Mouse (Mus musculus) Muller cell, postnatal 12 days (primary cell): ENCODE measurements at regions not wholly inside any gene's neighbourhood (a gene's known extent, or its start where the extent isn't known, plus 50 kb on each side); places are given as distances from the start of the nearest gene placed in this dataset.

Experiments
- DNase-seq: peaks from one replicate; pipeline ENCODE4 v3.0.0-alpha.2; 2015; ENCODE audit errors: inconsistent ontology term

DNA sequence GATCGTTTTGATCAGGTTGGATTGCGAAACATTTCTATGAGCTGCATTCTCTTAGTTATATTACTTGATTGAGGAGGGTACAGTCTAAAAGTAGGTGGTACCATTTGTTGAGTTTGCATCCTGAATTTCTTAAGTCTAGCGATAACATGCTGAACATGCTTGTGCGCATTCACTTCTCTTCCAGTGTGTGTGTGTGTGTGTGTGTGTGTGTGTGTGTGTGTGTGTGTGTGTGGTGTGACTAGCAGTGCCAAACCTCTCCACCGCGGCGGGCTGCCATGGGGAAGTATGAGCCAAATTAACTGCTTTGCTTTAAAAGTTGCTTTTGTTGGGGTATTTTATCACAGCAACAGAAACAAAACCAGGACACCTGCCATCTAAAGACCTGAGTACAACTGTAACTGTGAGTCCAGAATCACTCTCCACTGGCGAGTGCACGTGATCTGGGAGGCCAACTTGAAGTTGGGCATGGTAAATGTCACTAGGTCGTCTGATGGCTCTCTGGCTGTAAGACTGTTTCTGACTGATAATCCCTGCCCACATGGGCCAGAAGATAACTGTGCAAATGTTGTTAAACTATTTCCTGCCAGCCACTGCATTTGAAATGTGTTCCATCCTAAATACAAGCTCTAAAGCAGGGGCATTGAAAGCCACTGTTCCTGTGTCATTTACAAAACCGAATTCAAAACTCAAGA is 273.3 kb upstream of the Ppargc1a start:
- DNase-seq: no peak

GRCm38 (mm10) chr5:51839292-51839691 is 271.8 kb upstream of the Ppargc1a start:
- no peak for DNase-seq

GRCm38 (mm10) chr5:51830551-51830950 is 263.0 kb upstream of the Ppargc1a start:
- no peak for DNase-seq

GRCm38 (mm10) chr5:51830015-51830414 is 262.5 kb upstream of the Ppargc1a start:
- DNase-seq: no peak

DNA sequence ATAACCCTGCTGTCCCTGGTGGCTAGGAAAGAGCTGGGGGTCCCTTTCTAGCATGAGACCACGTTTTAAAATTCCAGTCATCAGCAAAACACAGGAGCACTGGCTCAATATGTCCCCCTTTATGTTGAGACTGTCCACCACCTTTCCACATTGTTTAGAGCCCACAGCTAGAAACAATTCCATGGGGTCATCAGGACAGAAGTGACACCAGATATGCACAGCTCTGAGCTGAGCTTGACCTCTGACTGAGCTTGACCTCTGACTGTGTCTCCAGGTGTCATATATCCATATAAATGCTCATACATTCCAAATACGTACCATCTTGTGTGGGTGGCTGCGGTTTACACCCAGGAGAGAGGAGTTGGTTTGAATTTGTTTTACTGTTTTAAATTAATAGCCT is 262.1 kb upstream of the Ppargc1a start:
- DNase-seq: no peak

DNA sequence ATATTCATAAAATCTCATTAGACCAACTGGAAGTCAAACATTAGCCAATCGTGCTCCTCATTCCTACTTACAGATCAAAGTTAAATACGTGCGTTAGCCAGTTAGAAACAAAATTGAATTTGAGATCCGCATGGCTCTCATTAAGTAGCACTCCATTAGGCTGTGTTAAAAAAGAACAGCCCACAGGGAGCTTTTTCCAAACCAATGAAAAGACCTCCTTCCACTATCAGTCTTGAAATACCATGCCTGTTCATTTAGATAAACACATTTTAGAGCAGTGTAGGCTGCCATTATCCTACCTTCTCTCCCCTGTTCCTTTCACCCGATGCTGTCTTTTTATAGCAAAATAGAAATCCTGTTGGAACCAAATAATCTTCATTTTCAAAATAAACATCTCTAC is 261.5 kb upstream of the Ppargc1a start:
- no peak for DNase-seq

DNA sequence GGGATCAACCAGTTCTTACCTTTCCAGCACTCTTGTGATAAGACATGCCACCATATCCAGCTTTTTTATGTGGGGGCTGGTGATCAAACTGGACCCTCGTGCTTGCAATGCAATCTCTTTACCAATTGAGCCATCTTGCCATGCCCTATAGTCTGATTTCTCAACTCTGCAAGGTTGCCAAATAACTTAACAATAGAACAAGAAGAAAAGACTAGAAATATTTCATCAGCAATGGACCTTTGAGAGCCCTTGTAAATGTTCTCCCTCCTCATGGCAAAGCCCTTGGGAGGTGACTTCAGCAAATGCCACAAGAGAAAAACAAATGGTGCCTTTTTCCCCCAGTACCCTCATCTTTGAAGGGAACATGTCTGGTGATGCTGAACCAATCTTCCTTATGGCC is 258.7 kb upstream of the Ppargc1a start:
- no peak for DNase-seq

- no peak for DNase-seq
Measured at GRCm38 (mm10) chr5:51825584-51826088, 258.1 kb upstream of the Ppargc1a start.

DNA sequence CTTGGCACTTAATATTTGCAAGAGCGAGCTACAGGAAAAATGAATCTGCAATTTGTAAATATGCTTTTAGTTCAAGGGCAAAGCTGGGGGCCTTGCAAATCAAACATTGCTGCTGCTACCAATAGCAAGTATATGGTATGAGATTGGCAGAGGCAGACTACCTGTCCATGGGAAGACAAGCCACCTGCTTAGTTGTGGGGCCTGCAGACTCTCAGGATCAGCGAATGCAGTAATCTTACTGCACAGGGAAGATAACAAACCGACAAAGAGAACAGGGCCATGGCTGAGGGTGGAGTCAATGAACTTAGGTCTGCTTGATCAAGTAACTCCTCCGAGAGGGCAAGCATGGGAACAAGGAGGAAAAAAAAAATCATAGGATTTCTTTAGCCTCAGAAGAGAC is 257.2 kb upstream of the Ppargc1a start:
- DNase-seq: no peak

GRCm38 (mm10) chr5:51823657-51824056 is 256.1 kb upstream of the Ppargc1a start:
- no peak for DNase-seq

GRCm38 (mm10) chr5:51816258-51816657 is 248.7 kb upstream of the Ppargc1a start:
- DNase-seq: no peak

GRCm38 (mm10) chr5:51811728-51812127 is 244.2 kb upstream of the Ppargc1a start:
- no peak for DNase-seq

- DNase-seq: no peak
Measured at GRCm38 (mm10) chr5:51801486-51801885, 234.0 kb upstream of the Ppargc1a start.

DNA sequence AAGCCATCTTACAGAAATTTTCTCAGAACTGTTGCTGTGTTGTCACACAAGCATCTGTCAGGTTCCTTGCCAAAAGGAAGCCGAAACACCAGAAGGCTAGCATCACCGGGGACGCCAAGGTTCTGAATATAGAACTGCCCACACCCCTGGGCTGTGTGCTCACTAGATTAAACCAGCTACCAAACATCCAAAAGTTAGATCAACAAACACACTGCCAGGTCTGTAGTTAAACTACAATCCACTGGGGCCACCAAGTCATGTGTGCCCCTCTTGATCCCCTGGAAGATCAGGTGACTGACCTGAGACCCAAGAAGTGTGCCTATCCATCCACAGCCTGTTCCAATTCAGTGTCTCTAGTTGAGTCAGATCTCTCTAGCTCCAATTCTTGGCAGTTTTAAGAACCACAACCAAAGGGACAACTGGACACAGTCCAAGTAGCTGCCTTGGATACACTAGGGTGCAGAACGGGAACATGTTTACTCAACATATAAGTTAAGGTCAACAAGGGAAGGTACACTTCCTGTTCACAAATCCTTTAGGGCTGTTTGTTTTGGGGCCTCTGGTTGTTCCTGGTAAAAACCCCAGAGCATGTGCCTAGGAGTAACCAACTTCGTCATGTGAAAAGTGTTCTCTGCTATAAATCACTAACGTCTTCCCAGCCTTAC is 232.0 kb upstream of the Ppargc1a start:
- DNase-seq: no peak

GRCm38 (mm10) chr5:51794097-51794496 is 226.6 kb upstream of the Ppargc1a start:
- DNase-seq: no peak

- DNase-seq: no peak
Measured at GRCm38 (mm10) chr5:51792950-51793349, 225.4 kb upstream of the Ppargc1a start.

DNA sequence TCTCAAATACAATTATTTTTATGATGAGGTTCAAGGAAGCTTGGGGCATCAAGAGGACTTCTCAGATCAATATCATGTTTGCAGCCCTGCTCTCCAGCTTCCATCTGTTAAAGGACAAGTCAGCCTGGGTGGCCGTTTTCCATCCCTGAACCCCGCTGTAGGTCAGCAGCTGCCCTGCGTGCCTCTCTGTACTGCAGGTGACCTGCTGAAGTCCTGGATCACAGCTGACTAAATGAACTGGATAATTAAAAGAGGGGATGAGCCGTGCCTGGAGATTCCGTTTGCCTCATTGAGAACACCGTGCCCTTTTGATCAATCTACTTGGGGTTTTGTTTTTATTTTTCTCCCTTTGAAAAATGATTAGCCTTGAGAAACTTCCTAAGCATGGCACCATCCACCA is 221.2 kb upstream of the Ppargc1a start:
- no peak for DNase-seq

GRCm38 (mm10) chr5:51783523-51783922 is 216.0 kb upstream of the Ppargc1a start:
- DNase-seq: no peak

DNA sequence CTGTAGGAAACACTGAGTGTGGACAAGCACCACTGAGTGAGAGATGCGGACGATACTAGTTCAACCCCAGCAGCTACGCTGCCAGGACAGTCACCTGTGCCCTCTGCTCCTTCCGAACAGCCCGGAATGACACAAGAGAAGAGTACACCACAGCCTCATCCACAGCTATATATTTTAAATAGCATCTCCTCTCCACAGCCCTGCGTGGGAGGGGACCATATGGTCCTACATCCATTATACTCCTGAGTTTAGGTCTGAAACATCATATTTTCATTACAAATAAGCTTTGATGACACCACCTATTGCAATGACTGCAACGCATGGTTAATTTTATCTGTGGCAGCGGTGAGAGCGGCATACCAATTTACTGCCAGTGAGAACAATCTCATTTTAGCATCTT is 215.6 kb upstream of the Ppargc1a start:
- no peak for DNase-seq

DNA sequence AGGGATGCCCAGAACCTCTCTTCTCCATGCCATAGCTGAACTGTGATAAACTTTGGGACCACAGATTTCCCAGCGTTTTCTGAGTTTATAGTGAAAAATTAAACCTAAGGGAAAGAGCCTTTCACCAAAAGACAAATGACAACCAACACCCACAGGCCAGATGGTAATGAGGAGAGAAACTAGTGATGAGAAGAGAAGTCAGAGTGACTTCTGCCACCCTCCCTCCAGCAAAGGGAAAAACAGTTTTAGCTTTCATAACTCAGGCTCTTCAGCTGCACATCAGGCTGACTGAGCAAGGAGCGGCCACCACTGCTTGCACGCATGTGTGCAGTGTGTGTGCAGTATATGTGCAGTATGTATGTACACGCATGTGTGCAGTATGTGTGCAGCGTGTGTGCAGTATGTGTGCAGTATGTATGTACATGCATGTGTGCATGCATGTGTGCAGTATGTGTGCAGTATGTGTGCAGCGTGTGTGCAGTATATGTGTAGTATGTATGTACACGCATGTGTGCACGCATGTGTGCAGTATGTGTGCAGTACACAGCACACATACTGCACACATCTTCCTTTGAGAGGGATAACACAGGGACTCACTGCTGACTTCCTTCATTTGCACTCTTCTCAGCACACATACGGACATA is 208.1 kb upstream of the Ppargc1a start:
- no peak for DNase-seq

DNA sequence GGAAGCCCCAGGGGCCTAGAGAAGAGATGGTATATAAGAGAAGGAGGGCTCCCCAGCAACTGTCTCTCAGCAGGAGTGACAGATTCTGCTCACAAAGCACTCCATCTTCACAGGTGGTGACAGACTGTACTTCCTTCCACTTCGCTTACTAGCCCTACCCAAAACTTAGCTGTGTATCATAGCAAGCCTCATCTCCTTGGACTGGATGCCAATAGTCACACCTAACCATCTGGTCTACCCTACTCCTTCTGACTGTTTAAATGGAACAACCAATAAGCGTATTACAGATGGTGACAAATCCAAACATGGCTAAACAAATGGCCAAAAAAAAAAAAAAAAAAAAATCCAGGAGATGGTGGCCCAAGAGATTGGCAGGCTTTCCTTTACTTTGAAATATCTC is 204.1 kb upstream of the Ppargc1a start:
- DNase-seq: no peak

DNA sequence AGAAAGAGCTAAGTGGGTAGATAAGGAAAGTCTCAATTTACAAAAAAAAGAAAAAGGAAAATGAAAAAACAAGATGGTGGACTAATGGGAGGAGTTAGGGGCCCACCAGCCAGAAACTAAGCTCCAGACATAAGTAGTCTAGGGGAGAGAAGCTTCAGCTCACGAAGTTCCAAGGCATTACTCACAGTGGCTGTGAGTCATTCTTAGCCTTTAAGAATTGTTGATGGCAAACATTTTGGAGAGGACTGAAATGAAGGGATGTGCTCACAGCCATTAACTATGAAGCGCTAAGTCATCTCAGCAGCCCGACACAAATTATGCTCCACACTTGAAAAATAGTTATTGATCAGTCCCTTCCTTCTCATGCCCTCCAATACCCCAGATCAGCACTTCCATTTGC is 198.6 kb upstream of the Ppargc1a start:
- peak; percentile 17 for DNase-seq

GRCm38 (mm10) chr5:51764416-51764815 is 196.9 kb upstream of the Ppargc1a start:
- DNase-seq: no peak
